Mouse (Mus musculus): Measurements from ENCODE around the gene Slc39a10.

DNA sequence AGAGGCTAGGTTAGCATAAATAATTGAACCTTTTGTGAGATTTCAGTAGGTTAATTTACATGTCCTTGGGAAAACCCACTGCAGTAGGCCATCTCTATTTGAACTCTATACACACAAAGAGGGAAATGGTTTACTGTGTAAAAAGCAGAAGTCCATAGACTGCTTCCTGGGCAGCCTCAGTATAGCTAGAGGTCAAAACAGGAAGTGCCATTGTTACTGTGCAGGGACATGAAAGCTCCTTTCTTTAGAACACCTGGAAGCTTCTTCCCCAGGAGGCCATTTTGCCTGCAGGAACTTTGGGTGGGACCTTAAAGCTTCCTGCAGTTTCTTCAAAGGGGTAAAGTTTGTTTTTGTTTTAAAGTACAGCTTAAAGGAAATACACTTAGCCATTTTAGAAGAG lies 29.0 kb upstream of the Slc39a10 start:
- TF ChIP-seq CTCF (IDR thresholded peaks at IDR 0.05; ENCODE audit: low read depth) (no peak), EP300 (IDR thresholded peaks at IDR 0.05; ENCODE audit: low read depth) (no peak)
